Mouse (Mus musculus) forebrain, embryonic 14.5 days (tissue): ENCODE results near the gene Oxct2a. TPM values are rescaled to one million over a fixed set of nuclear protein-coding genes. Genes with fewer than 3 reads are reported as not detected.
"Not testable (repeated sequence)": the region's sequence is repeated elsewhere in the genome, so short reads cannot be mapped to it uniquely, and the experiment has no call there.

Experiments
- ATAC-seq: fragments of 200-750 bp; cut with Nextera tagmentation; 2 replicates; pipeline ENCODE4 v1.8.0; 2017; ENCODE audit warnings: mild to moderate bottlenecking, moderate library complexity
- DNase-seq: peaks from one replicate; pipeline ENCODE4 v3.0.0-alpha.2; 2015; ENCODE audit warnings: low spot score
- H3K27ac ChIP-seq: fragments of 300-500 bp; sonication (generic); 2 replicates; pipeline ENCODE4 v1.5.1; 2014; ENCODE audit warnings: low read depth, mild to moderate bottlenecking, control low read depth, low read length, moderate library complexity
- H3K27me3 ChIP-seq: fragments of 300-500 bp; sonication (generic); replicated peaks from 2 replicates; pipeline ENCODE4 v1.6.1; 2014; ENCODE audit warnings: low read length, control low read depth, mixed read lengths; ENCODE audit not compliant: control insufficient read depth, insufficient read depth
- H3K36me3 ChIP-seq: fragments of 300-500 bp; sonication (generic); 2 replicates; pipeline ENCODE4 v1.6.1; 2014; ENCODE audit warnings: low read length, control low read depth; ENCODE audit not compliant: control insufficient read depth, insufficient read depth
- H3K4me1 ChIP-seq: fragments of 300-500 bp; sonication (generic); 2 replicates; pipeline ENCODE4 v1.6.1; 2014; ENCODE audit warnings: antibody characterized with exemption, low read length, control low read depth; ENCODE audit not compliant: control insufficient read depth, insufficient read depth
- H3K4me2 ChIP-seq: fragments of 300-500 bp; sonication (generic); 2 replicates; pipeline ENCODE4 v1.6.1; 2014; ENCODE audit warnings: mild to moderate bottlenecking, control low read depth, low read length
- H3K4me3 ChIP-seq: fragments of 300-500 bp; sonication (generic); 2 replicates; pipeline ENCODE4 v1.5.1; 2014; ENCODE audit warnings: low read depth, low read length, control low read depth
- H3K9ac ChIP-seq: fragments of 300-500 bp; sonication (generic); 2 replicates; pipeline ENCODE4 v1.6.1; 2014; ENCODE audit warnings: mild to moderate bottlenecking, low read length, control low read depth, moderate library complexity
- H3K9me3 ChIP-seq: fragments of 300-500 bp; sonication (generic); replicated peaks from 2 replicates; pipeline ENCODE4 v1.6.1; 2016; ENCODE audit warnings: low read length, control low read depth, mixed read lengths; ENCODE audit not compliant: control insufficient read depth
- WGBS: fragments of 180-500 bp; shearing (Covaris S2); extraction: QIAGEN DNeasy Blood & Tissue Kit; methylation state at CpG from one replicate; pipeline ENCODE4 v1.1.7; 2014; 5-methylcytosine and 5-hydroxymethylcytosine counted together
- polyA plus RNA-seq: library from polyadenylated mRNA; unstranded; fragments of >200 nt; fragmentation: Nextera tagmentation; extraction: Ambion mirVana; gene quantifications from 2 replicates; pipeline ENCODE4 v1.2.1, GENCODE M21; 2014

Gene Oxct2a
- polyA plus RNA-seq, 1 experiment from 2014 or later, result not detected

DNA sequence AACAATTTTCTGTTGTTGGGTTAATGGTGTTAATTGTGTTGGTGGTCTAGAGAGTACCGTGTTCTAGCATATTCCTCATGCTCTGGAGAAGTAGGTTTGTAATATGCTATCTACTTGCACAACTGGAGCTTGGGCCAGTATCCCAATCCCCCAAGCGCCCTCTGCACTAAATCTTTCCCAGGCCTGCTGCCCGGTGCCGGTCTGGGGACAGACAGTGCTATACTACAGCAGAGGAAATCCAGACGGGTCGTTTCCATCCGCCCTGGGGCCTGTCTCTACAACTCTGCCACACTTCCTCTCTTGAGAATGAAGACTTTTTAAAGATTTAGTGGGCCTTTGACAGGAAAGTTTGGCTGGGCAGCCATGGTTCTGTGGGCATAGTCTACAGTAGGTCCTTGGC is 30.4 kb downstream of the Oxct2a start:
- Histone ChIP-seq H3K4me2 (no peak overlapping the region), H3K27me3 (no peaks in the 10 kb centered on the region), H3K4me1 (no peaks in the 10 kb centered on the region), H3K9me3 (no peaks in the 10 kb centered on the region), H3K4me3 (no peak overlapping the region), H3K9ac (no peak overlapping the region), H3K36me3 (peaks cover 98% of the 10 kb centered on the region), H3K27ac (no peak overlapping the region)
- ATAC-seq (no peak), DNase-seq (no peak)
- 95% methylated on average over 7 of the region's 7 CpGs for WGBS

DNA sequence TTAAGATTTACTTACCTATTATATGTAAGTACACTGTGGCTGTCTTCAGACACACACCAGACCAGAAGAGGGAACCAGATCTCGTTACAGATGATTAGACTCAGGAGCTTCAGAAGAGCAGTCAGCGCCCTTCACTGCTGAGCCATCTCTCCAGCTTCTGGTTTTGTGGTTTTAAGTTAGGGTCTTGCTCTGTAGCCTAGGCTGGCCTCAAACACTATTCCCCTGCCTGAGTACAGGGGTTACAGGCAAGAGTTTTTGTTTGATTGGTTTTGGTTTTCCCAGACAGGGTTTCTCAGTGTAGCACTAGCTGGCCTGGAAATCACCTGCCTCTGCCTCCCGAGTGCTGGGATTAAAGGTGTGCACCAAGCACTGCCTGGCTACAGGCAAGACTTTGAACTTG is 31.0 kb downstream of the Oxct2a start:
- H3K36me3 ChIP-seq, result peaks cover 98% of the 10 kb centered on the region
- no peak for DNase-seq
- no peak overlapping the region for H3K4me2 ChIP-seq

DNA sequence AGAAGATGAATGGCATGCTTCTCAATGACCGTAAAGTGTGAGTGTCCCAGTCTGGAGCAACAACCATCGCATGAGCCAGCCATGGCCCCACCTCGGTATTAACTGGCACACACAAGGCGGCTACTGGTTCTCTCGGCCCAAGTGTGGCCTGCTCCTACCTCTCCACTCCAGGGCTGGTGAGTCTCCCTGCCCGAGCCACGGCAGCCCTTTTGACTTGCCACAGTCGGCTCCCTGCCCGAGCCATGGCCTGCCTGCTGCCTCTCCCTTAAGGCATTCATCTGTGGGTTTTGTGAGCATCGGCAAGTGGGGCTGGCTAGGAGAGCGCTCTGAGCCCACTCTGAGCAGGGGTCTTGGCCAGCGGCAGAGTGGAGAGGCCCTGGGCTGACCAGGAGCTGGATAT is 34.4 kb downstream of the Oxct2a start:
- no peaks in the 10 kb centered on the region for H3K9me3 ChIP-seq
- H3K36me3 ChIP-seq, result peaks cover 73% of the 10 kb centered on the region

More for the DNA sequence above, 31.0 kb downstream of the Oxct2a start:
- Histone ChIP-seq H3K4me3 (no peak overlapping the region), H3K27ac (no peak overlapping the region), H3K9me3 (no peaks in the 10 kb centered on the region), H3K27me3 (no peaks in the 10 kb centered on the region), H3K4me1 (no peaks in the 10 kb centered on the region), H3K9ac (no peak overlapping the region)
- no peak for ATAC-seq
- WGBS, result 90% methylated on average over 3 of the region's 3 CpGs

DNA sequence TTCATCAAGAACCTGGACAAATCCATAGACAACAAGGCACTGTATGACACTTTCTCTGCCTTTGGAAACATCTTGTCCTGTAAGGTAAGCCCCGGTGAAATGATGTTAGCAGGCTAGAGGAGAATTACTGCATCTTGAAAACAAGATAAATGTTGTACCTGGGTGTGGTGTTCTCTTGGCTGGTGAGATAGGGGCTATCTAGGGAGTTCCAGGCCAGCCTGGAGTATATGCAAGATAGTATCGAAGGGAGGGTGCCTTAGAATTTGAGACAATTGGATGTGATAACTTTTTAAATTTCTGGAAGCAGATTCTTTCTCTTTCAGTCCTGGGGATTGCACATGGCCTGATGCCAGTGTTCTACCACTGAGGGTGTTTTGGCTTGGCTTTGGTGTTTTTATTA is 36.6 kb downstream of the Oxct2a start:
- no peak for ATAC-seq
- Histone ChIP-seq H3K36me3 (peaks cover 51% of the 10 kb centered on the region), H3K4me3 (no peak overlapping the region), H3K4me1 (peaks cover 18% of the 10 kb centered on the region), H3K9me3 (no peaks in the 10 kb centered on the region), H3K9ac (no peak overlapping the region), H3K4me2 (no peak overlapping the region), H3K27ac (no peak overlapping the region), H3K27me3 (no peaks in the 10 kb centered on the region)
- 89% methylated on average over 2 of the region's 2 CpGs for WGBS
- DNase-seq, result no peak

More for the DNA sequence above, 34.4 kb downstream of the Oxct2a start:
- DNase-seq (no peak), ATAC-seq (no peak)
- H3K27me3 ChIP-seq, result no peaks in the 10 kb centered on the region
- H3K4me3 ChIP-seq, result no peak overlapping the region
- H3K4me2 ChIP-seq, result no peak overlapping the region
- no peak overlapping the region for H3K9ac ChIP-seq
- H3K4me1 ChIP-seq, result peaks cover 15% of the 10 kb centered on the region
- H3K27ac ChIP-seq, result no peak overlapping the region
- 92% methylated on average over 12 of the region's 12 CpGs for WGBS

DNA sequence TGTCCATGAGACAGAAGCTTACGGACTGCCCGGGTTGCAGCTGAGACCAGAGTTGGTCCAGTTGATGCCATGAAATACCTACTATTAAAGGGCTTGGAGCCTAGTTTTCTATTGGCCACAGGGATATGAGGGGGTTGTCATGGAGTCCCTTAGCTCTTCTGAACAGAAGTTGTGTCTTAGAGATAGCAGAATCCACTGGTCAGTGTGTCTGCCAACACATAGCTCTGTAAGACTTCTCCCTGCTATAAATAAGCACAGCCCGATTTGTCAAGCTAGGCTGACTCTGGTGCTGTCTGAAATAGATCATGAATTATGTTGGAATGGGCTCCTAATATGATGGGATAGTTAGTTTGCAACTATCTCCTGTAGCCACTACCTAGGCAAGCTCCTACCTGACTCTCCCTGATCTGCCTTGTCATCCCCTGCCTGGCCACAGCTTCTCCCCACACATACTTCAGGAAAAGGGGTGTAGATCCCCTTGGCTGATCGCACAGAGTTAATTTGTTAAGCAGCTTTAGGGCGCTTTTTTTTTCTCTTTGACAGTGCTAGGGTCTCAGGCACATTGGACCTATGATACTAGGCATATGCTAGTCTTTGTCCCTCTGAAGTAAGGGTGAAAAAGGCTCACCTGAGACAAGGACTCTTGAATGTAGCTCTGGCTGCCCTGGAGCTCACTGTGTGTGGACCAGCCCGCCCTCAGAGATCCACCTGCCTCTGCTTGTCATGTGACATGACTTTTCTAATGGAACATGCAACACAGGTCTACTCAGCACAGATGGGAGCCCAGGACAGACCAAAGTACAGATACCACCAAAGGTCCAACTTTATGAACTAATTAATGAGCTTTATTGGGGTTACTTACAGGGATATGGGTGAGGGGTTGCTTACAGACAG is 38.5 kb downstream of the Oxct2a start:
- H3K4me1 ChIP-seq, result peaks cover 18% of the 10 kb centered on the region
- no peaks in the 10 kb centered on the region for H3K9me3 ChIP-seq
- peak overlapping the region; percentile 79 for H3K4me2 ChIP-seq
- ATAC-seq (no peak), DNase-seq (no peak)
- H3K27me3 ChIP-seq, result no peaks in the 10 kb centered on the region
- no peak overlapping the region for H3K4me3 ChIP-seq
- H3K9ac ChIP-seq, result peak overlapping the region; percentile 59
- H3K27ac ChIP-seq, result no peak overlapping the region; the same call in 1 of the 2 replicates
- WGBS, result 77% methylated on average over 6 of the region's 6 CpGs
- peaks cover 35% of the 10 kb centered on the region for H3K36me3 ChIP-seq

DNA sequence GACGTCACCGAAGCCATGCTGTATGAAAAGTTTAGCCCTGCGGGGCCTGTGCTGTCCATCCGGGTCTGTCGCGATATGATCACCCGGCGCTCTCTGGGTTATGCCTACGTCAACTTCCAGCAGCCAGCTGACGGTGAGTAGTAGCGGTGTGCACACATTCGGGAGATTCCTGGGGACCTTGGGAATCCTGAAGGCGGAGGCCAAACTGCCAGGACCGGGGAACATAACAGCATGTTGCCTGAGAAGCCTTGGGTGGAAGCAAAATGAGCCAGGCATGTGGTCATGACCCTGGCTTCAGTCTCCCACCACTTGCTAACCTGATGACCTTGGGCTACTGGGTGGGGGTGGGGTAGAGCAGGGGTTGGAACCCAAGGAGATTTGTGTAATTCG is 39.8 kb downstream of the Oxct2a start:
- not testable (repeated sequence) for H3K27ac ChIP-seq, H3K9me3 ChIP-seq, H3K27me3 ChIP-seq
- WGBS, result 1% methylated on average over 12 of the region's 15 CpGs
- Histone ChIP-seq H3K9ac (peak overlapping the region; percentile 59), H3K4me1 (peaks cover 18% of the 10 kb centered on the region), H3K36me3 (peaks cover 22% of the 10 kb centered on the region), H3K4me3 (peak overlapping the region; percentile 44), H3K4me2 (peak overlapping the region; percentile 79)
- peak; percentile 4 for DNase-seq
- peak; percentile 27 for ATAC-seq

DNA sequence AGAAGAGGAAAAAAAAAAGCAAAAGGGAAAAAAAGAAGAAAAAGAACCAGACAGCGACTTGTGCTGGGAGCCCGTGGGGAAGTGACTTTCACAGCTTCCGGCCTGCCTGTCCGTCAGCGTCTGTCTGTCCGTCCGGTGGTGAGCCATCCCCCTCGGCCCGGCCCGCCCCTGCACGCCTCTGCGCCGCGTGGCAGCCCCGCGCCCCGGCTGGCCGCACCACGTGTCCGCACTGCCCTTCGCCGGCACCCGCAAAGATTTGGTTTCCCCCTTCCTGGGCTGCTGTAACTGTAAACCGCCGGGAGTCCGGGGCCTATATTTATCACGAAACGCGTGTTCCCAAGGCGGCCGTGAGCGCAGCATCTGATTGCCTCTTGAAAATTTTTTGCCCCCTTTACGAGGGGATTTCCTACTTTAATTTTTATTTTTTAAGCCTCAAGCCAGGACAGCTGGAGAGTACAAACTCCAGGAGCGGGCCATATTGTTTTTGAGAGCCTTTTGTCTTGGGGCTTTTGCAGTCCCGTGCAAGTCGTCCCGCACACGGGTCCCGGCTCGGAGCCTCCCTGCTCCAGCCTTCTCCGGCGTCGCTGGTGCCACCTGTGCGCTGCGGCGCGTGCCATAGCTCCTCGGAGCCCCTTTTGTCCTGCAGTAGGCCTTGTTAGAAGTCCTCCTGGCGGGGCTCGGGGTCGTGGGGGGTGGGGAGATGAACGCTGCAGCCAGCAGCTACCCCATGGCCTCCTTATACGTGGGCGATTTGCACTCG is 40.3 kb downstream of the Oxct2a start:
- Histone ChIP-seq H3K4me1 (peaks cover 18% of the 10 kb centered on the region), H3K36me3 (peaks cover 16% of the 10 kb centered on the region), H3K9ac (peak overlapping the region; percentile 59), H3K4me2 (peak overlapping the region; percentile 79), H3K4me3 (peak overlapping the region; percentile 44)
- 0% methylated on average over 46 of the region's 55 CpGs for WGBS
- not testable (repeated sequence) for H3K27ac ChIP-seq, H3K9me3 ChIP-seq, H3K27me3 ChIP-seq
- ATAC-seq (peak; percentile 69), DNase-seq (peak; percentile 11)

DNA sequence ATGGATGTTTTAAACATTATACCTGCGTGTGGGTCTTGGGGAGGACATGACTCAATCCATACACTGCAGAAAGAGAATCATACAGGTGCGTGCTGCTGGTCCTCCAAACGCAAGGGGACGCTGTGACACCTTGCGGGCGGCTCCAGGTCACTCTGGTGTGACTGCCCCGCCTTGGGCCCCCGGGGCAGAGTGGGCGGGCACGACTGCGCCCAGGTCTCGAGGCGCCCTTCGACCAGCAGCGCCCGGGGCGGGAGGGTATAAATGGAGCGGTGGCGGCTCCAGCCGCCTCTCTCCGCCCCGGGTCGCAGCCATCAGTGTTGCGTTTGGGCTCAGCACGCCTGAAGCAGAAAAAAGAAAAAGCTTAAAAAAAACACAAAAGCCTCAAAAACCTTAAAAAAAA is 40.9 kb downstream of the Oxct2a start:
- Histone ChIP-seq H3K9ac (peak overlapping the region; percentile 59), H3K4me3 (peak overlapping the region; percentile 44), H3K4me2 (peak overlapping the region; percentile 79), H3K4me1 (peaks cover 18% of the 10 kb centered on the region), H3K36me3 (peaks cover 10% of the 10 kb centered on the region), H3K27ac (no peak overlapping the region), H3K9me3 (no peaks in the 10 kb centered on the region), H3K27me3 (no peaks in the 10 kb centered on the region)
- ATAC-seq, result peak; percentile 90
- WGBS, result under 1% methylated on average over 25 of the region's 25 CpGs
- peak; percentile 84 for DNase-seq

DNA sequence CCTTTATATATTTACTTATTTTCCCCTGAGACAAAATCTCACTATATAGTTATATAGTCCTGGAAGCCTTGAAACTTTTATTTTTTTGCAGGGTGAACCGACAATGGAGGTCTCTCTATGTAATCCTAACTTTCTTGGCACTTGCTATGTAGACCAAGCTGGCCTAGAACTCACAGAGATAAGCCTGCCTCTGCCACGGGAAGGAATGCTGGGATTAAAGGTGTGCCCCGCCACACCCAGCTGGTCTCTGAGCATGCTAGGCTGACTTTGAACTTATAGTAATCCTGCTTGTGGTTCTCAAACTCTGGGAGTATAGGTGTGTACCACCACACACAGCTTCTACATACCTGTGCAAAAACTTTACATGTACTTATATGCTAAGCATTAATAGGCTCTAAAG is 43.3 kb downstream of the Oxct2a start:
- 79% methylated on average over 3 of the region's 3 CpGs for WGBS
- no peak for ATAC-seq
- Histone ChIP-seq H3K9ac (no peak overlapping the region), H3K4me1 (peaks cover 14% of the 10 kb centered on the region), H3K4me3 (no peak overlapping the region), H3K27me3 (no peaks in the 10 kb centered on the region), H3K36me3 (no peaks in the 10 kb centered on the region), H3K4me2 (no peak overlapping the region), H3K9me3 (no peaks in the 10 kb centered on the region), H3K27ac (no peak overlapping the region)
- no peak for DNase-seq
